Mouse (Mus musculus): ENCODE data around the gene Cnmd. TPM values are rescaled to one million over a fixed set of nuclear protein-coding genes. Genes with fewer than 3 reads are reported as not detected.

The Cnmd gene
- not detected for polyA plus RNA-seq (2017; shearing (Covaris generic))

DNA sequence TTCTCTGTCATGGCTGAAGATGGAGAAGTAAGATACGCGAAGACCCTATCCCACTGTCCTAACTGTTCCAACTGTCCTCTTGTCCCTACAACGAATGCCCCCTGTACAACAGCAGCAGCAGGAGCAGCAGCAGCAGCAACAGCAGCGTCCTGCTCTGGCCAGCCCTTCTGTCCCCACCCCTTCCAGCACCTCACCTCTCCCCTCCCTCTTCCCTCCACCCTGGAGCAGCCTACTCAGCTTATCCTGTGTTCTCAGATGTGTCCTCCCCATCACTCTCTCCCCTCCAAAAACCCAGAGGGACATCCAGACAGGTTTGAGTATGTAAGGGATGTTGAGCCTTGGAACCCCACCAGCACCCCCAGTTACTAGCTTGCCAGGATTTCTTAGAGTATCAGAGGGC is at the start of gene Cnmd:
TSS of gene Cnmd (minus strand) at position 170 of the 400 bp plus-strand sequence.
- ATAC-seq, result no peak

GRCm38 (mm10) chr14:79711301-79711700 is 49.3 kb upstream of the Cnmd start:
- no peak for ATAC-seq

DNA sequence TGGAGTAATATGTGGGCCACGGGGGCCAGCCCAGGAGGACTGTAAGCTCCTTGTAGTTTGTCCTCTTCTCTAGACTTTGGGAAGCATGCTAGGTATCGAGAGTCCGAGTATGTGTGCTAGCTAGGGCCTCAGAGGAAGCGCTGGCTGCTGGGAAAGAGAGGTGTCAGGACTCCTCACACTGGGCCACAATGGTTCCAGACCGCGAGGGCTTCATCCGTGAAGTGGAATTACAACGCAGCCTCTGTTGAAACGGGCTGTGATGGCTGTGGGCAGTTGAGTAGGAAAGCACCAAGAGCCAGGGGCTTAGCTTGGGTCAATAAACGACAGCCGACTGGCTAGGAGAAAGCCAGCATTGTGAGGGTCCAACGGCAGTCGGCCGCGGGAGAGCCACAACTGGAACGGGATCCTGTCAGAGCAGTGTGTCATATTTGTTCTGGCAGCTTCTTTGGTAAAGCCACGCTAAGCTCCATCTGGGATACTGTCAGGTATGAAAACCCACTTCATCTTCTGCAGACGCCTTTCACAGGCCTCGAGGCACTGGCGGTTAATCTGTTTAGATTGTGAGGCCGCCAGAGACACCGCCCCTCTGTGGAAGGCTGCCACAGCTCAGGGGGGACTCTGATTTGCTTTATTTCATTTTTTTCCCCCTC is 41.7 kb upstream of the Cnmd start:
- no peak for ATAC-seq

DNA sequence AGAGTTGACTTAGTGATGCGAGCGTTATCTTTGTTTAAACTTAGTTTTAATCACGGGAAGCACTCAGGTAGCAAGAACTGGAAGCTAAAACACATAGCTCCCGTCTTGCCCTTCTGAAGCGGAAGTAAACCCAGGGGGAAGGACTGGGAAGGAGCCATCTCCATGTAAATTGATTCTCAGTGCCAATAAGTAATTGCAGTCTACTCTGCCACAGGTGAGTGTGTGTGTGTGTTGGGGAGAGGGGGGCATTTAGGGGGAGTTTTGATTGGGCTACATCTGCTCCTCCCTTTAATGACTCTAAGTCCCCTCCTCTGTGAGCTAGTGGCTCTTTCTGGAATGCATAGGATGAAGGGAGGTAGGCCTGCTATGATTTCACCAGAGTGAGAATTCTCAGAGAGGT is 39.6 kb upstream of the Cnmd start:
- no peak for ATAC-seq

- no peak for ATAC-seq
Observed at GRCm38 (mm10) chr14:79701054-79701453, 39.1 kb upstream of the Cnmd start.

DNA sequence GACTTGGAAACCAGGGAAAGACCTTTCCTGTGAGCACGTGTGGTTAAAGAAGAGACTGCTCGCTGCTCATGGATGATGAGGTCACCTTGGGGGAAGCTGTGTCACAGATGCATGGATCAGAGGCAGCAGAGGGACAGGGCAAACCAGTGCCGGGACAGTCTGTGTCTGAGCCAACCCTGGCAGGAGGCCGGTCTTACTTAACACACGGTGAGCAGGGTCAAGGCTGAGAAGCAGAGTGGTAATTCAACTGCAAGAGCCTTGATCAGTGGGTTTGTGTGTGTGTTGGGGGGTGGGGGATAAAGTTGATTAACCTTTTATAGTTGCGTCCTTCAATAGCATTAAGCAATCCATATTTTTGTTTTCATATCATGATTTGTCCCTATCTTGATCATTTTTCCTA is 37.4 kb upstream of the Cnmd start:
- ATAC-seq, result no peak

DNA sequence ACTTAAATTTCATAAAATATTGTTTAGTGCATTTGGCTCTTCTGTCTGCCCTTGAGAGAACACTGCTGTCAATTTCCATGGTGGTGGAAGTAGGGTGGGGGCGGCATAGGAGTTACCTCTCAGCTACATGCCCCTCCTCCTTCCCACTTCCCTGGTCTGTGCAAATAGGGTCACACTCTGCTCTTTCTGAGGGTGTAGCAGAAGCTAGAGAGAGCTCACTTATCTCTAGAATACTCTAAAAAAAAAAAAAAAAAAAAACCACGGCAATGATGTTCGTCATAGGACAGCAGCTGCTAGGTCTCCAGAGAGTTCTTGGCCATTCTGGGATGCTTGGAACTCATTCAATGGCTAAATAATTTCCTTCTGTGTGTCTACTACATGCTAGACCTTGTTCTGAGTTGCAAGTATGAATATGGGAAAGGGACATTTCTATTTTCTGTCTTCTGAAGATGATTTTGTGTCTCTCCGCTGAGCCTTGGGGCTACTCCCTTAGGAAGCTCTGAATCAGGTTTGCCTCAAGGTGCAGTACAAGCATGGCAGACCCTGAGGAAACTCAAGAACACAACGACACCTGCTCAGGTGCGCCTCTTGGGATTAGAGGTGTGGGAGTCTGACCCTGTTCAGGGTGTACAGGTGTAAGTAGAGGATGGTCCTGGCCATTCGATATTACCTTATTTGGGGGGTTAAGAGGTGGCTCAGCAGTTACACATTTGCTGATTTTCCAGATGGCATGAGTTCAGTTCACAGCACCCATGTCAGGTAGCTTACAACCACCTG is 28.3 kb upstream of the Cnmd start:
- no peak for ATAC-seq

DNA sequence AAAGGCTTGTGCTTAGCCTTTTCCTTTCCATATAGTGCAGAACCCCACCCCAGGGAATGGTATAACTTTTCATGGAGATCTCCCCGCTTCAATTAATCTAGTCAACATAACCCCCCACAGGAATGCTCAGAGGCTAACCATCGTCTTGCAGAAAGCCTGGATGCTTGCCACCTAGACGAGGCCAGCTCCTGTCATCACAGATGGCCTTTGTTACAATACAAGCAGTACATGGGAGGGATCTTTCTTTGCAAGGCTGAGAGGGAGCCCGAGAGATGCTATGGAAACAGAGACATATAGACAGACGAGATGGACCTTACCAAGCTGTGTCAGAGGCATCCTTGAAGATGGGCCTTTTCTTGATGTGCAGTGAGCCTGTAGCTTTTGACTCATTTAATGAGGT is 18.7 kb upstream of the Cnmd start:
- ATAC-seq, result no peak

DNA sequence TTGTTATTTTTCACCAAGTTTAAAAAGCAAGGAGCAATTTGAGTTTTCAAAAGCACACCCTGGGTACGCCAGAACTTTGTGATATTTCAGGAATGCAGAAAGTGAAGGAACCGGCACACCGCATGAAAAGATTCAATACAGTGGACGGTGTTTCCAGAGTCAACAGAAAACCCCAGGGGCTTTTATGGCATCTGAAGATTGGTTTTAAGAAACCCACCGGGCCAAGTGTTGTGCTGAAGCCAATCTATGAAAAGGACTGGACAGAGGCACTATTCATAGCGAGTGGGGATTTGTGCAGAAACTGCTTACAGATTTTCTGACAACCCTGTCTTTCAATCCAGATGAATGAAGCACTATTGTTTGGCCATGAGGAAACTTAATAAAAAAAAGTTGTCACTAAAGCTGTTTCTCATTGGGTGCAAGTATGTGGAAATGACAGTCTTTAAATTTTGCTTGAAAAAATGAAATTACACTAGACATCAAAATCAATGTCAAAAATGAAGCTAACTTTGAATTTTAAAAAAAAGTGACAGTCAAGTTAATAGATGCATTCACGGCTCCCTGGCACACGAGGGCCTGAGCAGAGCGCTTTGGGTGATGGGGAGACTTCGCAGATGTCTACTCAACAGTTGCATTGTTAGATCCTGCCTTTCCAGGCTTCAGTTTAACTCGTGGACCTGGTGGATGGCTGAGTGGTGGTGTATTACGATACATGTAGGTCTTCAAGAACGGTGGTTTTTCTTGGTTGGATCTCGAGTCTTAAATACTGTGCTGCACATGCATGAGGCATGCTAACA is 16.1 kb upstream of the Cnmd start:
- ATAC-seq, result no peak

DNA sequence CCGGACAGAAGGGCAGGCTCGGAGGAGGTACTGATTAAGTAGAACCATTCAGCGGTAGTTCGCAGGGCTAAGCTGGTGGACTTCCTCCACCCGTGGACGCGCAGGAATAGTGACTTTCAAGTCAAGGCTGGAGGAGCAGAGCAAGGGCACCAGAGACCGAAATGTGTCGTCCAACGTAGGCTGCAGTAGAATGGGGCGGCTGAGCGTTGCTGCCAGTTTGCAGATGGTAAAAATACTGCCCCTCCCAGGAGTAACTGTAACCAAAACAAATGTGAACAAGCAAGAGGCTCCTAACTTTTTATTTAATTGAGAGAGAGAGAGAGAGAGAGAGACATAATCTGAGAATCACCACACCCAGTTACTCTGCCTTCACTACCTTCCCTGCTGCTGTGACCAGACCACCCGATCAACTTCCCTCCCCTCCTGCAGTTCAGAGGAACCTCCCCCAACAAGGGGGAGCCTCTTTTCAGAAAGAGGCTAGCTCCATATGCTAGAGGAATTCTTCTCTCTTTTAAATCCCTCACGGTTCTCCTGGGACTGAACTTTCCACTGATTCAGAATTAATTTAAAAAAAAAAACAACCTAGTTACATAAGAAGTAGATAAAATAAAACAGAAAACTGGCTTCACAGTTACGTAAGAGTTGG is 15.3 kb upstream of the Cnmd start:
- ATAC-seq, result no peak

- ATAC-seq, result no peak
Observed at GRCm38 (mm10) chr14:79673083-79674013, 11.4 kb upstream of the Cnmd start.

- no peak for ATAC-seq
Observed at GRCm38 (mm10) chr14:79672567-79672966, 10.6 kb upstream of the Cnmd start.

DNA sequence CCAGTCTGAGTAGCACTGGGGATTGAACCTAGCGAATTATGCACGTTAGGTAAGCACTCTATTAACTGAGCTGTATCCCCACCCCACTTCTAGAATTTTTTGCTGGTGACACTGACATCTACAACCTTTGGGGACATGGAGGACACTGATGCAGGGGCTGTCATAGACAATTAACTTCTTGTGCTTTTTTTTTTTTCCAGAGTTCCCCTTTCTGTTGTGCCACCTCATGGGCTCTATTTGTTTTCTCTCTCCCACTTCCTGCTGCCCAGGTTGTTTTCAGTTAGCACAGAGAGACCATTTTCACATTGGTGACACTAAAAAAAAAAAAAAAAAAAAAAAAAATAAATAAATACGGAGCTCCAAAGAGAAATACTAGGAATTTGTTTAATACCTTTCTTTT is 9.0 kb upstream of the Cnmd start:
- ATAC-seq, result no peak

GRCm38 (mm10) chr14:79661005-79661917 is 709 bp downstream of the Cnmd start:
- ATAC-seq, result peak; percentile 46

- ATAC-seq, result no peak
Observed at GRCm38 (mm10) chr14:79660467-79660866, 1.5 kb downstream of the Cnmd start.

- no peak for ATAC-seq
Observed at GRCm38 (mm10) chr14:79658748-79659508, 3.0 kb downstream of the Cnmd start.

DNA sequence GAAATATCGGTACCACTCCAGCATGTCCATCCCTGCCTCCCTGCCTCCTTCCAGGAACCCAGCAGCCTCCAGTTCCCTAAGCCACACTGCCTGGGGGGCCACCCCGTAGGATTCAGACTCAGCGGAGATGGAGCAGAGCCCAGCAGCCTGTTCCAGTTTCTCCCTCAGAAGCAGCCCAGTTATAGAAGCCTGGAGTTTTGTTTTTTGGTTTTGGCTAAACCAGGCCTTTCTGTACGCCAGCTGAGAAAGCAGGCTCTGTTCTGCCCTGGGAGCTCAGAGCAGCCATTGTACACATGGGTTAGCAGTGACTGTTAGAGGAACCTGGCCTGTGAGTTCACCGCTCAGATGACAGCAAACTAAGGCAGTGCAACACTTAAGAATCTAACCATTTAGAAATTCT is 3.7 kb downstream of the Cnmd start:
- ATAC-seq, result no peak

GRCm38 (mm10) chr14:79652654-79653053 is 9.3 kb downstream of the Cnmd start:
- ATAC-seq, result no peak

GRCm38 (mm10) chr14:79649680-79650079 is 12.3 kb downstream of the Cnmd start:
- ATAC-seq, result no peak

- ATAC-seq, result no peak
Observed at GRCm38 (mm10) chr14:79645378-79645777, 16.6 kb downstream of the Cnmd start.

All from activated CD4-positive, CD25-positive, alpha-beta regulatory T cell, adult 4 months (primary cell).